Mouse (Mus musculus): ENCODE data around the gene Gm6993. TPM values are rescaled to one million over a fixed set of nuclear protein-coding genes. Genes with fewer than 3 reads are reported as not detected.

Gene Gm6993
- total RNA-seq, 2 experiments from 2014 or later = not detected

DNA sequence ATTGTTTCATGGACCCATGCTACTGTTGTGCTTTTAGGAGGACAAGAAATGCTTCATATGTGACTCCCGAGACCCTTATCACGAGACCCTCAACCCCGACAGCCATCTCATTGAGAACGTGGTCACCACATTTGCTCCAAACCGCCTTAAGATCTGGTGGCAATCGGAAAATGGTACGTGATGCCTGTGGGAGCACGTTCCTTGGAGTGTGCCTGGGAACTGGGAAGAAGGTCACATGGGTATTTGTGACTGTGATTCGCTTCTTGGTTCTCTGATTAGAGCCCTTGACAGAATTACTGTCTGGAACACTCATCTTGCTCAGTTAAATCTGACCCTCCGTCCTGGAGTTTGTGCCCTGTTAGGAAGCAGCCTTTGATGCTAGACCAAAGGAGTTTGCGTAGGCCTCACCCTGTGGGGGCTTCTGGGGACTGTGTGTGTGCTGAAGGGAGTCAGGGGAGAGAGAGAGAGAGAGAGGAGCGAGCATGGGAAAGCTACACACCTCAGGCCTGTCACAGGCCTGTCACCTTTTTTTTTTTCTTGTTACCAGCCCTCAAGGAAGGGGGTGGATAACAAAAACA lies 28.5 kb downstream of the Gm6993 start:
- no peak for DNase-seq
- intact Hi-C loops (cut with DNase I) = loop anchor here (5.0 kb wide), 1 partner anchor 33 kb away; no protein-coding TSS in a partner anchor

DNA sequence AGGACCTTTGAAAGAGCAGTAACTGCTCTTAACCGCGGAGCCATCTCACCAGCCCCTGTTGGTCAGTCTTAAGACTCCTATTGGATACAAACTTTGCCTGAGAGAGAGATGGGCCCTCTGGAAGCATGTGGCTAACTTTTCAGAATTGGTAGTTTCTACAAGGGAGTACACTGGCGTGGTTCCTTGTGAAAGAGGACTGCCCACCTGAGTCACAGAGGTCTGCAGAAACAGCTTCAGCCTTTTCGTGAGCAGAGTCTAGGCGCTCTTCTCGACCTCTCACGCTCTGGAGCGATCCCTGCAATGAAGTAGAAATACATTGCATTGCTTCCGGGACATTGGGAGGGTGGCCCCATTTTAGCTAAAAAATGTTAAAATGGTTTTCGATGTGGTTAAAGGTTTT lies 29.8 kb downstream of the Gm6993 start:
- intact Hi-C loops (cut with DNase I) = no loop called here
- DNase-seq = no peak

DNA sequence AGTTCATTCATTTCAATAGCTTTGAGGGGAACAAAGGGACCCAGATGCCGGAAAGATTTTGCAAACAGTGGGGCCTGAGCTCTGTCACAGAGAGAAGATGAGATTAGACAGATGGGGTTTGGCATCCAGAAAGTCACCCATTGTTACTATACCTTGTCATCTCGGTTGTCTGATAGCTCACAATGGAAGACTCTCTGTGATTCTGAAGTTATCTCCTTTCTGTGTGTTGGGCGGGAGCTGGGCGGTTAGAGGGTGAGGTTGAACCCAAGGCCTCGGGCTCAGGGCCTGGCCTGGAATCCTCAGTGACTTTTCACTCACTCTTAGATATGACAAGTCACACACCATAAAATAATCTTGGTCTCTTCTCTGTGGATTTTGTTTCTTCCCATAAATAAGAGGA lies 30.2 kb downstream of the Gm6993 start:
- intact Hi-C loops (cut with DNase I) = no loop called here
- no peak for DNase-seq

DNA sequence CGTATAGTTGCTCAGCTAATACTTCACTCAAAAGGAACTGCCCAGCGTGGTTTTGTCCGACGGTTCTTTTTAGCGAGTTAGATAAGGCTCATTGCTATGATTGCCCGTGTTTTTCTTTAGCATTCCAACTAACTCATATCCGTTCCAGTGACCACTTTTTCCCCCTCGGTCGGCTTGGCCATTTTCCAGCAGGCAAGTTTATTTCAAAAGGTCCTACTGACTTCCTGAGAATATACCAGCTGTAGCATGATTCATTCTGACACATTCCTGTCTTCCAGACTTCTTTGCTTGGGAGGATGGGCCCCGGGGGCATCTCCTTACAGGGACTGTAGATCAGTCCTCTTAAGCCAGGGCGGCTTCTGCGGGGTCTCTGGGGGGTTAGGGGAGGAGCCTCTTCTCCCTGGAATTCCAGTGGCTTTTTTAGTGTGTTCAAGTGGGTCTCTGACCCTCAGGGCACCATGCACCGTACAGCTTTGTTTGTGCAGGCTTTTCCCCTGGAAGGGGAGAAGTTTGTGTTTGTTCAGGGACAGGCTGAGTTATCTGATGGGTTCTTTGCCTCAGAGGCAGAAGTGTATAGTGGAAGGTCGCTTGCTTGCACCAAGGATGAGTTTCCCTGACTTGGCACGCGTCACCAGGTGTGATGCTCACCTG lies 30.9 kb downstream of the Gm6993 start:
- peak; percentile 73 to 80 for DNase-seq
- intact Hi-C loops (cut with DNase I) = no loop called here

DNA sequence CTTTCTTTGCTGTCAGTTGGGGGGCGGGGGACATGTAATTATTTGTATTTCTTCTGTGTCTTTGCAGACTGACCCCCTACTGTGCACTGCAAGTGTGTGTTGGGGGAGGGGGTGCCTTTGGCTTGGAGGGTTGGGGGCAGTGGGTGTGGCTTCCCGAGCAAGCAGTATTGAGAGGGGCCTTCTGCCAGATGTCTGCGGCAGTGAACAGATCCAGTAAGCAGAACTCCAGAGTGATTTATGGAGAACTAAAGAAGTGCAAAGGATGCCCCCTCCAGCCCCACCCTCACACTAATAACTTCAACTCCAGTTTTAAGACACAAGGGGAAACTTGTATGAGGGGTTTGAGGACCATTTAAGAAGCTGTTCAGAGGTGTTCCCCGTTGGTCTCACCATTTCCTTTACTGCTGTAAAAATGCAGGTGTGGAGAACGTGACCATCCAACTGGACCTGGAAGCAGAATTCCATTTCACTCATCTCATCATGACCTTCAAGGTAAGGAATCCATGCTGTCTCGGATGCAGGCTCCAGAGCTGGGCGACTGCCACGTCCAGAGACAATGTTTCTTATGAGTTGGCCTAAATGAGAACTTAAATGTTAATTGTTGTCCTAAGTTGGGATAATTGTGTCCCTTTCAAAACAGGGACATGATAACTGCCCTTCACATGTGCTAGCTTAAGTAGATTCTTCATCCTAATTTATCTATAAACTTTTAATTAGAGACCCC lies 31.6 kb downstream of the Gm6993 start:
- intact Hi-C loops (cut with DNase I) = no loop called here

DNA sequence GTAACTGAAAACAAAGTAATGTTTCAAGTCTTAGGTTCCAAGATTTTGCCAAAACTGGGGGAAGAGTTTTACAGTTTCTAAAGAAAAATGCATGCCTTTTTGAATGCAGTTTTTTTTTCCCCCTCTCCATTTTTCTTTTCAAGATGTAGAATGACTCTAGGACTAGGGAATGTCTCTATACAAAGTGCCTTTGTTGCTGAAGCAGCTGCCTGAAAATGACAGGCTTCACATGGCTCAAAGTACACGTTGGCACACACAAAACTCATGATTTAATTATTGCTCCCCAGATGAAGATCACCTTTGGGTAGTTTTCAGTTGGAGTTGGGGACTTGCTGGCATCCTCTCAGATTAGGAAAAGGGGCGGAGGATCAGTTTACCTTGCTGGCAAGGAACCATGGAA lies 32.3 kb downstream of the Gm6993 start:
- intact Hi-C loops (cut with DNase I) = no loop called here
- DNase-seq = no peak

More for the DNA sequence above, 31.6 kb downstream of the Gm6993 start:
- peak; percentile 3 to 12 for DNase-seq

DNA sequence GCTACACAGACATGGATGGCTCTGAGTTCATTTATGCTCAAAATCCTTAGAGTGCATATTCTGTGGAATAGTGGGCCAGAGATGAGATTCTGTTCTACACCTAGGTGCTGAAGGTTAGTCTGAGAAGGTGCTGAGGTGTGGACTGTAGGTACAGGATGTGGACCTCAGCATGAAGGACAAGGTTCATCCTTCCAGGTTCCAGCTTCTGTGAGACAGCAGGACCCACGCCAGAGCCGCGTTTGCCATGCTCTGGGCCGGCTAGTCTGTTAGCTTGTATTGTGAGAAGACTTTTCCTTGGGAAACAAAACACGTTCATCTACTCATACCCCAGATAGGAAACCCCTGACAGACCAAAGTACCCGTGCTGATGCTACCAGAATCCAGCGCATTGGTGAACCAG lies 33.1 kb downstream of the Gm6993 start:
- DNase-seq = peak in 1 of 2 experiments; percentile 0
- intact Hi-C loops (cut with DNase I) = no loop called here

DNA sequence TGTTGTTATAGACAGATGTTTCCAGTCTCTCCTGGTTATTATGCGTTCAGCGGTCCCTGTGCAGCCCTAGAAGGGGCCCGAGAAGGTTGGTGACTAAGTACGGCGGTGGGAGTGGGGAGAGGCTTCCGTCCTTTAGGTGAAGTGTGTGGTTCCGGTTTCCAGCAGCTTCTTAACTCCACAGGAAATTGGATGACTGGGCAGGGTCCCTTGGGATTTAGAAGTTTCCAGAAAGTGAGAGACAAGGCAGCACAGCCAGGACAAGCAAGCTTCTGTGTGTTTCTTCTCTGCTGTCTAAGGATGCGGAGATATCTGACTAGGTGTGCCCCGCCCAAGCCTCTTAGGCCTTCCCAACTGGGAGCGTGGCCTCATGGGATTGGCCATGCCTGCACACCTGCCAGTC lies 34.8 kb downstream of the Gm6993 start:
- intact Hi-C loops (cut with DNase I) = no loop called here
- DNase-seq = peak; percentile 61 to 66

DNA sequence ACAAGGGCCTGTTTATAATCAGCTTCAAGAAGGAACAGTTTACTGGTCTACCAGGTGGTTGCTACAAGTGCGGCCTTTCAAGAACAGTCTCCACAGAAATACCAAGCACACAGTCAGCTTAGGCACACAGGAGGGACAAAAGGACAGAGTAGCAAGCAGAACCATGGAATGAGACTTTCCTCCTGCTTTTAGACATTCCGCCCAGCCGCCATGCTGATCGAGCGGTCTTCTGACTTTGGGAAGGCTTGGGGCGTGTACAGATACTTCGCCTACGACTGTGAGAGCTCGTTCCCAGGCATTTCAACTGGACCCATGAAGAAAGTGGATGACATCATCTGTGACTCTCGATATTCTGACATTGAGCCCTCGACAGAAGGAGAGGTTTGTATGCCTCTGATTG lies 37.7 kb downstream of the Gm6993 start:
- intact Hi-C loops (cut with DNase I) = no loop called here
- no peak for DNase-seq

DNA sequence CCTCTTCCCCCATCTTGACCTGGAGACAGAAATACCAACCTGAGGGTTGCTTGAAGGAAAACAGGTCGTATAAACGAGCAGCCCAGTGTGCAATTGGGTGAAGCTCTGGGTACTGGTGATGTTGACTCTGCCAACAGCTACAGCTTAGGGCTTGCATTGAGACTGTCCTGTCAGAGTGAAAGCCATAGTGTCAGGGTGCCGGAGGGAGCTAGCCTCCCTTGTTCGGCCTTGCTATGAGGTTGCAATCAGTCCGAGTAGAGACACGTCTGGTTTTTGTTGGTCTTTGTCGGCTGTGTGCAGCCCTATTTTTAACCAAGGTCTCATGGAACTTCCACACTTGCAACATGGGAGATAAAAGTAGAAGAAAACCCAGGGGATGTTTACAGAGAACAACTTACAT lies 39.7 kb downstream of the Gm6993 start:
- DNase-seq = no peak
- intact Hi-C loops (cut with DNase I) = no loop called here

DNA sequence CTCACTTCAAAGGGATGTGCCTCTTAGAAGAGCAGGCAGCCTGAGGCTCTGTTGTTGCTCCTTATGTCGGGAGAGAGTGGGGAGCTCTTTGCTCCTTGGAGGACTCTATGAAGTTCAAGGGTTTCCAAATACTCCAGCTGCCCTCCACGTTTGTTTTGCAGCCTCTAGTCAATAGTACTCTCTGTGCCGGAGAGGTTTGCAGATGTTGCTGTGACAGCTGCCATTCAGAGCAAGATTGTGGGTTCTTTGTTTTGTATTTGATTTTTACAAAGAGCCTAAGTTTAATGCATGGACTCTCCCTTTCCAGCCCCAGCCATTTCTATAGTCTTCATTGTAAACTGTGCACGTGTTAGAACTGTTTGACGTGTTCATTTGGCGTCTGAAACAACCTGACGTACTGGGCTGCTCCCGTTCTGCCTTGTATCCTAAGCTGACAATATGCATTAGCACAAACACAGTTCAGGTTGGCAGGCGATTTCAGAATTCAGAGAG lies 40.6 kb downstream of the Gm6993 start:
- no peak for DNase-seq
- intact Hi-C loops (cut with DNase I) = no loop called here

DNA sequence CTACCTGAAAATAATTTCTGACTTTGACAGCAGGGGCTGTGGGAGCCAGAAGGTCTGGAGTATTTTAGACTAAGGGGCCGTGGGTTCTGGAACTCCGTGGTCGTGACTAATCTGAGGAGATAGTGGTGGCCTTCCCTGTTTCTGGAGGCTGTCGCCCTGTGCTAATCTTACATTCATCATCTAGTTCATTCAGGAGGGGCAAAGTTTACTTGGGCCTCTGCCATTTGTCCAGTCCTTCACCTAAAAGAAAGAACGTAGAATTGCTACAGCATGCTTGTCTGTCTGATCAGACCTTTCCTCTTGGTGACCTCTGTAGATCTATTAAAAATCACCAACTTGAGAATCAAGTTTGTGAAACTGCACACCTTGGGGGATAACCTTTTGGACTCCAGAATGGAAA lies 41.7 kb downstream of the Gm6993 start:
- no peak for DNase-seq
- intact Hi-C loops (cut with DNase I) = no loop called here

DNA sequence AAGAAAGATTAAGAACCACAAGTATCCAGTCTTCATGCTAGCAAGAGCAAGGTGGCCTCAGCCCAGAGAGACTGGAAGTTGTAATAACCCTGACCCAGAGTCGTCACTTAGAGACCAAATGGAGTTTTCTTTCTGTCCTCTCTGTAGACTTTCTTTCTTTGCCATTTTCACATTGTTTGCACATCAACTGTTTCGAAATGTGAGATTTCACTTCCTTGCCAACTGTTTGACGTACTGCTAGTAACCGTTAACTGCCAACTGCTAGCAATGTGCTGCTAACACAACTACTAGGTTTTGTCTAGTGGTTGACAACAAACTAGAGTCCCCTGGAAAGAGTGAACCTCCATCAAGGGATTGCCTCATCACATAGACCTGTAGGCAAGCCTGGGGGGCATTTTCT lies 42.6 kb downstream of the Gm6993 start:
- no peak for DNase-seq
- intact Hi-C loops (cut with DNase I) = no loop called here

DNA sequence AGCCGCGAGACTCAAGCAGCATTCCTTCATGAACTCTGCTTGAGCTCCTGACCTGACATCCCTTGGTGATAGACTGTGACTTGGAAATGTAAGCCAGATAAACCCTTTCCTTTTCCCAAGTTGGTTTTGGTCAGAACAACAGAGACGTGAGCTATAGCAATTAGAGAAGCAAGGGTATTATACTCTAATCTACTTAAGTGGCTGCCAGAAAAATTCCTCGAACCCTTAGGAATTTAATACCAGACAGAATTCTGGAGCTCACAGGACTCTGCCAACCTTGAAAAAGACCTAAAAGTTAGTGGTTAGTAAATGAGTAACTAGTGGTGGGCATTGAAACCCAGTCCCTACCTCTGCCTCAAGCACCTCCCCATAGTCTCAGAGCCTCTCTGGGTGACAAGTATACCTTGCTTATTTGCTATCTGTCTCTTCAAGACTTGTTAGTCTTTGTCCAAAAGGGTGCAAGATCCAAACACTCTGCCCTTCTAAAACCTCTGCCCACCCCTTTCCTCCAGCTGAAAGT lies 43.1 kb downstream of the Gm6993 start:
- intact Hi-C loops (cut with DNase I) = no loop called here
- DNase-seq = no peak

DNA sequence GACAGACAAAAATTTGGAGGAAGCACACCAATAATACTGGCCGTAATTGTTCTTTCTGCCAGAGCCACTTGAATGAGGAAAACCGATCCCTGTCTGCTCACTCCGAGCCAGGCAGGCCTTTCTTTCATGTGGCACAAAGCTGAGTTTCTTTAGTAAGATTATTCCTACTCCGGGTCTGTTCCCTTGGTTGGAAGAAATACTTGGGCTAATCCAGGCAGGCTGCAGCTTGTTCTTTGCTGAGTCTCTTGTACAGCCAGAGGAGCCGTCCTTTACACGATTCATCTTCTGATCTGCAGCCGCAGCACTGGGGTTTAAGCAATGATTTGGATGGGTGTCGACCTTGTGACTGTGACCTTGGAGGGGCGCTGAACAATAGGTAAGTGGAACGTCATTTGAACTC lies 48.5 kb downstream of the Gm6993 start:
- intact Hi-C loops (cut with DNase I) = no loop called here

More for the DNA sequence above, 48.5 kb downstream of the Gm6993 start:
- DNase-seq = no peak

Other genes starting within 250 kb of the Gm6993 start
- gene Fam110c, start 166.9 kb upstream of the Gm6993 start, total RNA-seq (2021) = under 1 TPM; 0.26 to 0.52 TPM
- 100 to 1,000 TPM; 250 to 255 TPM for gene Lamb1, start 24.5 kb downstream of the Gm6993 start, total RNA-seq (2021)
- 100 to 1,000 TPM; 373 to 380 TPM for gene Dld, start 110.7 kb downstream of the Gm6993 start, total RNA-seq (2021)
- 1 to 10 TPM; 1.4 to 1.5 TPM for gene Slc26a3, start 150.1 kb downstream of the Gm6993 start, total RNA-seq (2021)